Mouse (Mus musculus): ENCODE measurements around the gene Trappc2. TPM values are rescaled to one million over a fixed set of nuclear protein-coding genes. Genes with fewer than 3 reads are reported as not detected.

Gene Trappc2
- total RNA-seq (2014; fragmentation: Nextera tagmentation) (11.2 and 18.5 TPM in 2 replicates), total RNA-seq (2017) (13.6 and 17.1 TPM in 2 replicates)

- ATAC-seq (replicated peaks; ENCODE audit: poor library complexity, severe bottlenecking), result peak; percentile 36; the same call in 1 of the 2 replicates
Observed at GRCm38 (mm10) chrX:166440036-166440615, at the start of gene Trappc2. Gene Trappc2 (plus strand): TSS chrX:166440574.

- no peak for ATAC-seq (replicated peaks; ENCODE audit: poor library complexity, severe bottlenecking)
Observed at GRCm38 (mm10) chrX:166393753-166394152, 46.6 kb upstream of the Trappc2 start.

- ATAC-seq (replicated peaks; ENCODE audit: poor library complexity, severe bottlenecking), result no peak
Observed at GRCm38 (mm10) chrX:166407865-166408264, 32.5 kb upstream of the Trappc2 start.

GRCm38 (mm10) chrX:166416196-166416595, 24.2 kb upstream of the Trappc2 start:
- ATAC-seq (replicated peaks; ENCODE audit: poor library complexity, severe bottlenecking), result peak; percentile 85

- no peak for ATAC-seq (replicated peaks; ENCODE audit: poor library complexity, severe bottlenecking)
Observed at GRCm38 (mm10) chrX:166434812-166435211, 5.6 kb upstream of the Trappc2 start.

- ATAC-seq (replicated peaks; ENCODE audit: poor library complexity, severe bottlenecking), result peak; percentile 96
Observed at GRCm38 (mm10) chrX:166440616-166441063, 266 bp downstream of the Trappc2 start, which contains the start of gene Ofd1. Gene Ofd1 (minus strand): TSS chrX:166440704.

- no peak for ATAC-seq (replicated peaks; ENCODE audit: poor library complexity, severe bottlenecking)
Observed at GRCm38 (mm10) chrX:166444552-166444951, 4.2 kb downstream of the Trappc2 start.

- ATAC-seq (replicated peaks; ENCODE audit: poor library complexity, severe bottlenecking), result peak; percentile 84
Observed at GRCm38 (mm10) chrX:166453532-166453931, 13.2 kb downstream of the Trappc2 start.

GRCm38 (mm10) chrX:166454331-166454730, 14.0 kb downstream of the Trappc2 start:
- no peak for ATAC-seq (replicated peaks; ENCODE audit: poor library complexity, severe bottlenecking)

- no peak for ATAC-seq (replicated peaks; ENCODE audit: poor library complexity, severe bottlenecking)
Observed at GRCm38 (mm10) chrX:166455525-166455924, 15.2 kb downstream of the Trappc2 start.

GRCm38 (mm10) chrX:166468321-166468720, 27.9 kb downstream of the Trappc2 start:
- ATAC-seq (replicated peaks; ENCODE audit: poor library complexity, severe bottlenecking), result no peak

GRCm38 (mm10) chrX:166472612-166473011, 32.2 kb downstream of the Trappc2 start:
- no peak for ATAC-seq (replicated peaks; ENCODE audit: poor library complexity, severe bottlenecking)

GRCm38 (mm10) chrX:166477393-166477792, 37.0 kb downstream of the Trappc2 start:
- ATAC-seq (replicated peaks; ENCODE audit: poor library complexity, severe bottlenecking), result no peak

- peak; percentile 39 for ATAC-seq (replicated peaks; ENCODE audit: poor library complexity, severe bottlenecking)
Observed at GRCm38 (mm10) chrX:166478631-166479364, 38.4 kb downstream of the Trappc2 start.

- peak; percentile 95 for ATAC-seq (replicated peaks; ENCODE audit: poor library complexity, severe bottlenecking)
Observed at GRCm38 (mm10) chrX:166479365-166479983, 39.1 kb downstream of the Trappc2 start, which contains the start of gene Rab9. Gene Rab9 (minus strand): TSS chrX:166479867.

GRCm38 (mm10) chrX:166495052-166495451, 54.7 kb downstream of the Trappc2 start:
- no peak for ATAC-seq (replicated peaks; ENCODE audit: poor library complexity, severe bottlenecking)

- ATAC-seq (replicated peaks; ENCODE audit: poor library complexity, severe bottlenecking), result peak; percentile 54
Observed at GRCm38 (mm10) chrX:166497771-166498170, 57.4 kb downstream of the Trappc2 start.

GRCm38 (mm10) chrX:166499496-166500190, 59.3 kb downstream of the Trappc2 start:
- peak; percentile 69 for ATAC-seq (replicated peaks; ENCODE audit: poor library complexity, severe bottlenecking)
